Mouse (Mus musculus): ENCODE data around the gene Trim69. TPM values are rescaled to one million over a fixed set of nuclear protein-coding genes. Genes with fewer than 3 reads are reported as not detected.

Trim69 gene
- total RNA-seq, 1 experiment from 2014 or later, result not detected

Other genes with a start within 250 kb of the Trim69 start
- 85.4 and 88.9 TPM in 2 replicates for gene Ctdspl2, start 204.7 kb upstream of the Trim69 start, total RNA-seq (2017)
- gene Mageb3, start 204.6 kb upstream of the Trim69 start, total RNA-seq (2017), result 1.4 and 1.6 TPM in 2 replicates
- gene Eif3j1, start 132.2 kb upstream of the Trim69 start, total RNA-seq (2017), result 31.4 and 32.9 TPM in 2 replicates
- 13.6 and 16.4 TPM in 2 replicates for gene Spg11, start 42.3 kb upstream of the Trim69 start, total RNA-seq (2017)
- gene B2m, start 13.0 kb upstream of the Trim69 start, total RNA-seq (2017), result 3,422 and 3,507 TPM in 2 replicates
- gene Patl2, start 25.5 kb downstream of the Trim69 start, total RNA-seq (2017), result 0.44 TPM in 1 of 2 replicates, not detected in the other
- not detected in 2 replicates for gene Terb2, start 25.6 kb downstream of the Trim69 start, total RNA-seq (2017)
- 84.5 and 113 TPM in 2 replicates for gene Sord, start 74.0 kb downstream of the Trim69 start, total RNA-seq (2017)
- gene Duox2, start 137.7 kb downstream of the Trim69 start, total RNA-seq (2017), result 0.06 TPM in 1 of 2 replicates, not detected in the other
- not detected in 2 replicates for gene Duoxa2, start 138.2 kb downstream of the Trim69 start, total RNA-seq (2017)
- not detected in 2 replicates for gene Duoxa1, start 153.0 kb downstream of the Trim69 start, total RNA-seq (2017)
- gene Duox1, start 155.0 kb downstream of the Trim69 start, total RNA-seq (2017), result not detected in 2 replicates
- 2.8 and 4.7 TPM in 2 replicates for gene Shf, start 208.5 kb downstream of the Trim69 start, total RNA-seq (2017)

All from hematopoietic stem cell, adult 5-6 weeks (primary cell).